Mouse (Mus musculus) thymus, adult 2 months (tissue): ENCODE results near the gene St3gal5. TPM values are rescaled to one million over a fixed set of nuclear protein-coding genes. Genes with fewer than 3 reads are reported as not detected.

Experiments
- DNase-seq: peaks from one replicate; pipeline ENCODE4 v3.0.0; 2021
- H3K27ac ChIP-seq: fragments of 200-500 bp; 2 replicates; pipeline ENCODE4 v1.5.1; 2012; ENCODE audit warnings: low read length, control low read depth; ENCODE audit not compliant: control insufficient read depth, insufficient read depth
- H3K27me3 ChIP-seq: fragments of 200-500 bp; 2 replicates; pipeline ENCODE4 v1.6.1; 2012; ENCODE audit warnings: mild to moderate bottlenecking, low read length, moderate library complexity, mixed read lengths; ENCODE audit not compliant: control insufficient read depth, insufficient read depth
- H3K36me3 ChIP-seq: fragments of 200-500 bp; 2 replicates; pipeline ENCODE4 v1.6.1; 2012; ENCODE audit warnings: mild to moderate bottlenecking, low read length, moderate library complexity; ENCODE audit not compliant: control insufficient read depth, insufficient read depth
- H3K4me1 ChIP-seq: fragments of 200-500 bp; replicated peaks from 2 replicates; pipeline ENCODE4 v1.6.1; 2012; ENCODE audit warnings: low read length; ENCODE audit not compliant: control insufficient read depth, insufficient read depth
- H3K4me3 ChIP-seq: fragments of 200-500 bp; 2 replicates; pipeline ENCODE4 v1.5.1; 2012; ENCODE audit warnings: mild to moderate bottlenecking, low read length, control low read depth, moderate library complexity; ENCODE audit not compliant: control insufficient read depth, insufficient read depth
- CTCF ChIP-seq: fragments of 200-500 bp; IDR thresholded peaks from 2 replicates; pipeline ENCODE4 v1.5.1; 2012; ENCODE audit warnings: mild to moderate bottlenecking, control low read depth, low read length, moderate library complexity, borderline replicate concordance; ENCODE audit not compliant: control insufficient read depth, poor library complexity, insufficient read depth; ENCODE audit errors: extremely low read depth
- POLR2A ChIP-seq: fragments of 200-500 bp; IDR thresholded peaks from 2 replicates; pipeline ENCODE4 v1.6.1; 2012; ENCODE audit warnings: mild to moderate bottlenecking, low read length, control low read depth, moderate library complexity; ENCODE audit not compliant: control insufficient read depth, poor library complexity, insufficient read depth; ENCODE audit errors: extremely low read depth
- WGBS: fragments of 180-500 bp; shearing (Covaris S2); methylation state at CpG from one replicate; pipeline ENCODE4 v1.1.7; 2018; 5-methylcytosine and 5-hydroxymethylcytosine counted together
- polyA plus RNA-seq: library from polyadenylated mRNA; depleted of rRNA; stranded (reverse); fragments of >200 nt; gene quantifications from 2 replicates; pipeline ENCODE4 v1.2.3, GENCODE M21; 2012

St3gal5 gene
- polyA plus RNA-seq, 1 experiment = 4.4 TPM

- Histone ChIP-seq H3K4me3 (no peak overlapping the region), H3K27me3 (no peaks in the 10 kb centered on the region), H3K36me3 (no peaks in the 10 kb centered on the region), H3K4me1 (peaks cover 6% of the 10 kb centered on the region; the same call in 1 of the 2 replicates), H3K27ac (no peak overlapping the region)
- no peak for DNase-seq
- WGBS = 83% methylated on average over 2 of the region's 2 CpGs
- TF ChIP-seq POLR2A (no peak), CTCF (no peak)
Measured at GRCm38 (mm10) chr6:72165907-72166306, 68.5 kb downstream of the St3gal5 start.

DNA sequence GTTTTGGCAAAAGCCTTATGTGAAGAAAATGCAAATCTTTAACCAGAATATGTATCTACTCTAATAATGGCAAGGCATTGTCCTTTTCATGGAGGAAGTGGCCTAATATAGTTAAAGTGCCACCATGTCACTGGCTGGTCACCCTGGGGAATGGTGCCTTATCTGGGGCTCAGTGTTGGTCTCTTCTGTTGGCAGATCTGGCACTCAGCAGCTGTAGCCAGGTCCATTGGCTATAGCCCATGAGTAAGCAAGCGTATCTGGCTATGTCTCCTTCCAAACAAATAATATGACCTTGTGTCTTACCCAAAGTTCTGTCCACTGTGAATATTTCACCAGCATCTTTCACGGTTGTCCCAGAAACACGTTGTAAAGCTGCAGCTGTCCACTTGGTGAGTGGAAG is 74.0 kb downstream of the St3gal5 start:
- no peak for DNase-seq
- WGBS = 97% methylated on average over 3 of the region's 3 CpGs
- no peak overlapping the region for H3K4me3 ChIP-seq

DNA sequence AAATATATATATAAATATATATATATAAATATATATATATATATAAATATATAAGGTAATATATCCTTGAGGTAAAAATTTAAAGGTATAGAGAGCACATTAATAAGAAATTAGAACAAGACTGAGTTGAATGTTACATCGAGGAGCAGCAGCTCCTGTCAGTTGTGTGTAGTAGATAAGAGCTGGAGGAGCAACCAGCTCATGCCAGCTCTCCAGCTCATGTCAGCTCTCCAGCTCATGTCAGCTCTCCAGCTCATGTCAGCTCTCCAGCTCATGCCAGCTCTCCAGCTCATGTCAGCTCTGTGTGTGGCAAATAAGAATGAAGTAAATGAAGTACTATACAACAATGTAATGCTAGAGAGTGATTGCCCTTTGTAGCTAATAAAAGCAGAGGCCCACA is 76.0 kb downstream of the St3gal5 start:
- H3K36me3 ChIP-seq = no peaks in the 10 kb centered on the region
- WGBS = 76% methylated on average over 1 of the region's 1 CpGs

More for the DNA sequence above, 74.0 kb downstream of the St3gal5 start:
- TF ChIP-seq CTCF = no peak
- no peak for TF ChIP-seq POLR2A
- Histone ChIP-seq H3K36me3 (no peaks in the 10 kb centered on the region), H3K27ac (no peak overlapping the region), H3K4me1 (no peaks in the 10 kb centered on the region), H3K27me3 (no peaks in the 10 kb centered on the region)

DNA sequence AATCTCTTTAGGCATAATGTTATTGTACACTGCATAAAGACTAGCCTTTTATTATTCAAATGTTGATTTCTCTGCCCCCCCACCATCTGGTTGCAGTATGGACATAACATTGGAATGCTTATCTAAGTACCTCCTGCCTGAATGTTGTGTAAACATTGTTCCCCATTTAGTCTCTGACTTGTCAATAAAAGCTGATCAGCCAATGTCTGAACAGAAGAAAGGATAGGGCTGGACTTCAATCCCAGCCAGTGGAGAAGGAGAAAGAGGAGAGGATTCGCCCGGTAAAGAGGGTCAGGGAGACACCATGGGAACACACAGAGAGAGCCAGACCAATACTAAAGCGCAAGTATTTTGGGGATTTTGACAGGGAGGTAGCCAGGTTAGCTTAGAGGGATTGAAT is 78.0 kb downstream of the St3gal5 start:
- 93% methylated on average over 3 of the region's 3 CpGs for WGBS
- H3K27me3 ChIP-seq = no peaks in the 10 kb centered on the region

More for the DNA sequence above, 76.0 kb downstream of the St3gal5 start:
- H3K27ac ChIP-seq = no peak overlapping the region
- no peaks in the 10 kb centered on the region for H3K4me1 ChIP-seq
- no peaks in the 10 kb centered on the region for H3K27me3 ChIP-seq
- no peak overlapping the region for H3K4me3 ChIP-seq
- no peak for DNase-seq
- TF ChIP-seq POLR2A (no peak), CTCF (no peak)

DNA sequence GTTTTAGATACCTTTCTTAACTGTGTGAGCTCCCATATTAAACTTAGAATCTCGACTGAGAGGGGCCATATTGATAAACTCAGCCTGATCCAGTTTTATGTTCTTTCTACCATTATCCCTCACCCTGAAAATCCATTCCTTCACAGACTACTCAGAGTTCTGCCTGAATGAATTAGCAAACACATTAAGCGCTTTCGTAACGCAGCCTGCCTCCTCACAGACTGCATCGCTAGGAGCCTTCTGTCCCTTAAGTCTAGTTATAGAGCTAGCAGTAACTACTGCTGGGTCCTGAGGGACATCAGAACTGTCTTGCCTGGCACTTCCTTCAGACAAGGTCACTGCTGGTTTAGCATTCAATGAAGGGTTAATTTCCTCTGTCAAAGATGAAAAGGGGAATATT is 78.6 kb downstream of the St3gal5 start:
- WGBS = 92% methylated on average over 5 of the region's 5 CpGs
- TF ChIP-seq CTCF (no peak), POLR2A (no peak)

More for the DNA sequence above, 78.0 kb downstream of the St3gal5 start:
- no peaks in the 10 kb centered on the region for H3K4me1 ChIP-seq
- no peak overlapping the region for H3K4me3 ChIP-seq
- no peaks in the 10 kb centered on the region for H3K36me3 ChIP-seq
- H3K27ac ChIP-seq = no peak overlapping the region
- no peak for DNase-seq
- TF ChIP-seq CTCF (no peak), POLR2A (no peak)

GRCm38 (mm10) chr6:72177417-72177816 is 80.0 kb downstream of the St3gal5 start:
- H3K4me1 ChIP-seq = no peaks in the 10 kb centered on the region
- H3K4me3 ChIP-seq = no peak overlapping the region
- no peak for TF ChIP-seq POLR2A
- TF ChIP-seq CTCF = no peak
- H3K27ac ChIP-seq = no peak overlapping the region
- H3K27me3 ChIP-seq = no peaks in the 10 kb centered on the region
- DNase-seq = no peak
- WGBS = 83% methylated on average over 3 of the region's 3 CpGs
- H3K36me3 ChIP-seq = no peaks in the 10 kb centered on the region

More for the DNA sequence above, 78.6 kb downstream of the St3gal5 start:
- Histone ChIP-seq H3K27ac (no peak overlapping the region), H3K36me3 (no peaks in the 10 kb centered on the region), H3K4me1 (no peaks in the 10 kb centered on the region), H3K27me3 (no peaks in the 10 kb centered on the region), H3K4me3 (no peak overlapping the region)
- no peak for DNase-seq

GRCm38 (mm10) chr6:72179006-72179405 is 81.6 kb downstream of the St3gal5 start:
- TF ChIP-seq CTCF (no peak), POLR2A (no peak)
- no peak overlapping the region for H3K27ac ChIP-seq
- no peak overlapping the region for H3K4me3 ChIP-seq
- no peaks in the 10 kb centered on the region for H3K4me1 ChIP-seq
- no peaks in the 10 kb centered on the region for H3K36me3 ChIP-seq
- no peaks in the 10 kb centered on the region for H3K27me3 ChIP-seq
- no peak for DNase-seq
- WGBS = 96% methylated on average over 3 of the region's 3 CpGs
